Mouse (Mus musculus): Measurements from ENCODE around the gene Egln3.
A peak's percentile ranks its signal among the peaks of the same experiment; 100 is the strongest.

Egln3 gene

DNA sequence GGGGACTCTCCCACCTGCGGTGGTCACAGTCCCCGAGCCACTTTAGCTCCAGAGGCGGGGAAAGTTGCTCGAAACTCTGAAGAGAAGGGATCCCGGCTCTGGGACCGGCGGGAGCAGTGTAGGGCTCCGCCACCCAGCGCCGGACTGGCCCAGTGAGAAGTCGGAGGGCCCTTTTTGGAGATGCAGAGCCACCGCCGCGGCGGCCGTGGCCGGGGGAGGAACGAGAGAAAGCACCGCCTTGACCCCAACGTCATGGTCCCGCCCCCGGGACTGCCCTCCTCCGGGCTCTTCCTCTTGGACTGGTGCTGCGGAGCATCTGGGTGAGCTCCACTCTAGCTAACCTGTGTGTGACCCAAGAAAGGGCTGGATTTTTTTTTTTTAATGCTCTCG, at the start of gene Egln3:
Gene Egln3 (minus strand): TSS at position 205 of the 390 bp plus-strand sequence.
- peak; percentile 35 to 47 for DNase-seq (ENCODE audit: low spot score in 2 of 2)

DNA sequence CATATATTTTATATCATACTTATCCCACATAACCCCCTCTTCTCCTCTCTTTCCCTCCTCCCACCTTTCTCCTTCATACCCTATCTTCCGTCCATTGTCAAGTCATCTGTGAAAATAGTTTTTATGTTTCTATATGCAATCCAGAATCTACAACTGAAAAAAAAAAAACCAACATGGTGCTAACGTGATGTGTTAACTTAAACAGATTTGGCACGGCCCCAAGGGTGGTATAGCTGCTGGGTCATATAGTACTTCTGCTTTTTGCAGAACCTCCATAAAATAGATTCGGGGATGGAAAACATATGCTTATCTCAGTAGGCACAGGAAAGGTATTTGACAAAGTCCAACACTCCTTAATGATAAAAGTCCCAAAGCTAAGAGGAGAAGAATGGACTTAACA, 49.8 kb upstream of the Egln3 start:
- DNase-seq (ENCODE audit: low spot score in 2 of 2), result no peak

DNA sequence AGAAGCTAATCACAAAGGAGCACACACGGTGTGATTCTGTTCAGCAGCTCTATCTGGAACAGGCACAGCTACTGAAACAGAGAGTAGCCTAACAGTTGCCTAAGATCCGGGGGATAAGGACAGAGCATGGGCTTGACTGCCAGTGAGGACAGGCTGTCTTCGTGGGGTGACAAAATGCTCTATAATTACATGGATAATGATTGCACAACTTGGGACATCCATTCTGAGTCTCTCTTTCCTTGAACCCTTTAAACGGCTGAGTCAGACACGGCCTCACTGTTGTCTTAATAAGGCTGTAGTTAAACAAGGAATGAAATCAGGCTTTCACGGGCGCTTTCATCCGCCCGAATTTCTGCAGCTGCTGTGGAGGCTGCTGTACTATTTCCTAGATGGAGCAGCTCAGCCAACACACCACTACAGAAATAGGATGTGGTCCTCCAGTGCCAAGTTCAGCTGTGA, 48.3 kb upstream of the Egln3 start:
- DNase-seq (ENCODE audit: low spot score in 2 of 2), result peak; percentile 48 to 70

DNA sequence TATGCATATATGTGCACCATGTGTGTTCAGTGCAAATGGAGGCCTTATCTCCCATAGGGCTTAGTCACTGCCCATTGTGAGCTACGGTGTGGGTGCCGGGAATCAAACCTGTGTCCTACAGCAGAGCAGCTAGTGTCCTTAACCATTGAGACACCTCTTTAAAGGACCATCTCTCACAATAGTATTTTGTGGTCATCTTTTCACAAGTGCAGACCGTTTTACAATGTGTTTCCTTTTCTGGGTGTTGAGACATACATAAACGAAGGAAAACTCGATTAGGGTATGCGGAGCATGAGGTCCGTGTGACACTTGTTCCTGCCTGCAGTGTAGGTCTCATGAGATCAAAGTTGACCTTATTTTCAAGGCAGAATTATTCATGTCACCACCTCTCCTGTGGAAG, 44.2 kb upstream of the Egln3 start:
- no peak for DNase-seq (ENCODE audit: low spot score in 2 of 2)

DNA sequence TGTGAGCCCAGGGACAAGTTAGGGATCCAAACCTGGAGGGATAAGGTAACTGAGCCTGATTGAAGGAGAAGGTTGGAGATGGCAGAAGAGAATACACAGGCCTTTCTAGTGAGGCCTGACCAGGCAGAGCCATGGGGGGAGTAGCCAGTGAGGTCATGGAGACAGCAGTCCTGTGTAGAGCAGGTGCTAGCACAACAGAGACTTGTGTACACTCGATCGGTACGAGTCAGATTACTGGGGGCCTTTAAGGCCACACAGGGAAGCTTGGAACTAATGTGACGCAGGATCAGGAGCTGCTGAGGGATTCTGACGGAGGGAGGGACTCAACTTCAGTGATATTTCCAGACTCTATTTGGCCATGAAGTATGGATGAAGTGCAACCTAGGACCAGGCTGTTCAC, 39.5 kb upstream of the Egln3 start:
- no peak for DNase-seq (ENCODE audit: low spot score in 2 of 2)

DNA sequence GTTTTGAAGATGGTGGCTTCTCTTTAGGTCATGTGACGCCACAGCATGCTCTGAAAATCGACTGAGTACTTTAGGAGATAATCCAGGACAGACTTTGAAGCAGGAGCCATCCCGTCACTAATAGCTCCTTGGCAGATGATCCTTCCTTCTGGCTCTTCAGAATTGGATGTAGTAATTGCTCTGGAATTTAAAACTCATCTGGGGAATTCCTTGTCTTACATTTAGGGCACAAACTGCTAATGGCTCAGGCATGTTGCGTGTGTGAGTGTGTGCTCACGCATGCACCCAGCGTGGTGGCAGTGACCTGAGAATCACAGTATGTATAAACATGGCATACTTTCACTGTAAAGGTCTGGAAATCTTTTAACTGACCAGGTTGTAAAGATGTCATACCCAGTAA, 38.3 kb upstream of the Egln3 start:
- DNase-seq (ENCODE audit: low spot score in 2 of 2), result no peak

DNA sequence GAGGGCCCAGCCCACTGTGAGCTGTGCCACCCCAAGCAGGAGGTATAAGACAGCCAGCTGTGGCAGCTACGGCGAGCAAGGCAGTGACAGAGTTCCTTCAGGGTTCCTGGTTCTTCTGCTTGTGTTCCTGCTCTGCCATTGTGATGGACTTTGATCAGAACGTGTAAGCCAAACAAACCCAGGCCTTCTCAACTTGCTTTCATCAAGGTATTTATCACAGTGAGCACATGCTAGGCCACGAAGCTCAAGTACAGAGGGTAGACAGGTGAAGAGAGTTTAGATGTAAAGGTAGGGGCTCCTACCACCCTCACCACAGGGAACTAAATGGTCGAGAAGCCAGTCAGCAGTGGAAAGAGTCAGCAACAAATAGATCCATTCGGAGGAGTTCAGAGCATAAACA, 30.1 kb upstream of the Egln3 start:
- no peak for DNase-seq (ENCODE audit: low spot score in 2 of 2)

DNA sequence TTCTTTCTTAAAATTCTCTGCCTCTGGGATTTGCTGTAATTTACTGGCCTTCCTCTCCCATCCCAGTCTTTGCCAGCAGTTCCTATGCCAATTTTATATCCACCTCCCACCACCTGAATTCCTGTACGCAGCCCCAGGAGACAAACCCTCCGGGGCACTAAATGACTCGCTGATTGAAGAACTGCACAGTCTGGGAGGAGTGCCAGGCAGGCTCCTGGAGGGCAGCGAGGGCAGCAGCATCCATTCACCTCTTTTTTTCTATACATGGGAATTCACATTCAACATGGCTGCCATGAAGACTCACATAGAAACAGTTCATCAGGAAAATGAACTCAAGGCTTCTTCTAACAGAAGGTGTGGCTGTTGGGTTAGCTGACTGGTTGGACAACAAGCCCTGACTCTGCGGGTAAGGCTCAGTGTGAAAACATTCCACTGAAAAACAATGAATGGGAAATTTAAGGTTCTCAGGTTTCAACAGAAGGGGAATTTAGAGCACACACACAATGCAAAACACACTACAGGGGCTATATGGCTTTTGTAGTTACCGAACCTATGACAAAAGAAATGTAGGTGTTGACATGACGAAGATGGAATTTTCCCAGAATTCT, 29.4 kb upstream of the Egln3 start:
- no peak for DNase-seq (ENCODE audit: low spot score in 2 of 2)

DNA sequence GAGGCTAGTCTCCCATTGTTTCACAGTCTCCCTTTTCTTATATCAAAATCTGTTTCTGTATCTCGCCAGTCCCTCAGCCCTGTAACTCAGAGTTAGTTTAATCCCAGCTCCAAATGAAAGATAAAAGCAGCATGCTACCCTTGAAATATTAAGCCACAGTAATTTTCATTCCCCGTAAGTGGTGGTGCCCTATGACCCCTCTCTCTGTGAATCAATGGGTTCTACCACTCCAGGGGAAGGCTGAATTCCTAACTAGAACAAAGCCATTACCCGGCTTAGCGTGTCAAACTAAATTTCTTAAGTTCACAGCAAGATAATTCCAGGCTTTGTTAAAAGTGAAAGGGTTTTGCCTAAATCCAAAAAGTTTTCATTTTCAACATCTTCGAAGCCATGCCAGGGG, 28.8 kb upstream of the Egln3 start:
- DNase-seq (ENCODE audit: low spot score in 2 of 2), result no peak

DNA sequence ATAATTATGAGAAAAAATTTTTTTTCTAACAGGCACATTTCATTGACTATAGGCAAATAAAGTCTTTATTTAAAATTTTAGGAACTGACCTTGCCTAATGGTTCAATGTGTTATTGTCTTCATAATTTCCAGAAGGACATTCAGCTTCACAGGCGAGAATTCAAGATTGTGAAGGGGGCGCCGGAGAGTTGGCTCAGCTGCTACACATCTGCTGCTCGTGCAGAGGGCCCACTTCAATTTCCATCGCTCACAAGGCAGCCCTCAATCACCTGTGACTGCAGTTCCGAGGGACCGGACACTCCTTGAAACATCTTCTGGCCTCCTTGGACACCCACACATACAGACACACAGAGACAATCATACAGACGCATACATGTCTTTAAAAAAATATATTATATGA, 23.9 kb upstream of the Egln3 start:
- DNase-seq (ENCODE audit: low spot score in 2 of 2), result no peak

DNA sequence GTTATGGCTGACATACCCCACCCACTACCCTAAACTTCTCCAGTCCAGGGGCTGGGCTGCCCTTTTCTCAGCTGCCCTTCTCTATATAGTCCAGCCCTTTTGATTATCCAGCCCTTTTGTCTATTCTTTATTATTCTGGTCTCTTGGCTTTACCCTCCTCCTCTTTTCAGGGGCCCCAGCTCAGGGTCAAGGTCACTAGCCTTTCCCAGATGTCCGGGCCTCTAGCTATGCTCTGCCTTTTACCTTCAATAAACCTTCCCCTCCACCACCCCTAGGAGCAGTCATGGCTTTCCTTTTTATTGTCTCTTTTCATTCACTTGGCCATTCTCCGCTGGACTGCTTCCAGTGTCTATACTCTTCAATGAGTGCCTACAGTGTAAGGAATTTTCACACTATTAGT, 22.7 kb upstream of the Egln3 start:
- no peak for DNase-seq (ENCODE audit: low spot score in 2 of 2)

DNA sequence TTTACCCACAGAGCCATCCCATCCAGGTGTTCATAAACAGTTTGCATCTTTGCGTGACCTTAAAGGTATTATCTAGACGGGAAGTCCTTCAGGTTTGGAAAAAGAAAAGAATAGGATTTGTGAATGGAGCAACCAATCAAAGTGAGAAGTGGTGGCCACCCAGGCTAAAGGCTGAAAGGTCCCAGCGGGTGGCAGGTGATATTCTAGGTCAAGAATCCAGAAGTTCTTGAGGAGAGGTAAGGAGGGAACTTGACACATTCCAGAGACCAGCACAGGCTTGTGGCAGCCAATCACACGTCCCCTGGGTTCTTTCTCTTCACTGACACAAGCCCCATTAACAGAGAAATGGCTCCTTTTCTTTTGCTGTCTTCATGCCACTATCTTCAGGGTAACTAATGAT, 21.9 kb upstream of the Egln3 start:
- DNase-seq (ENCODE audit: low spot score in 2 of 2), result no peak

DNA sequence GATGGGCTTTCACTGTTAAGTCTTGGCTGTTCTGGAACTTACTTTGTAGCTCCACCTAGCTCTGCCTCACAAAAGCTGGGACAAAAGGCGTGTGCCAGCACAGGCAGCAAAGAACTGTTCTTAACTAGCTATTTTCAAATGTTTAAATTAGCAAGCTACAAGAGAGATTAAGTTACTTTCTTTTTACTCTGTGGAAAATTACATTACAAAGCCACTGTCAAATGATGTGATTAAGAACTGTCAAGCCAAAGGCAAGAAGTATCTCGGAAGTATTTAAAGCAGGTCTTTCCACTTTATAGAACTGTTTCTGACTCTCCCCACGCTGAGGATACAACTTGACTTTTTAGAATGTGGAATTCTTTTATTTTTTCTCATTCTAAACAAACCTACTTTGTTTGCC, 21.4 kb upstream of the Egln3 start:
- DNase-seq (ENCODE audit: low spot score in 2 of 2), result no peak

DNA sequence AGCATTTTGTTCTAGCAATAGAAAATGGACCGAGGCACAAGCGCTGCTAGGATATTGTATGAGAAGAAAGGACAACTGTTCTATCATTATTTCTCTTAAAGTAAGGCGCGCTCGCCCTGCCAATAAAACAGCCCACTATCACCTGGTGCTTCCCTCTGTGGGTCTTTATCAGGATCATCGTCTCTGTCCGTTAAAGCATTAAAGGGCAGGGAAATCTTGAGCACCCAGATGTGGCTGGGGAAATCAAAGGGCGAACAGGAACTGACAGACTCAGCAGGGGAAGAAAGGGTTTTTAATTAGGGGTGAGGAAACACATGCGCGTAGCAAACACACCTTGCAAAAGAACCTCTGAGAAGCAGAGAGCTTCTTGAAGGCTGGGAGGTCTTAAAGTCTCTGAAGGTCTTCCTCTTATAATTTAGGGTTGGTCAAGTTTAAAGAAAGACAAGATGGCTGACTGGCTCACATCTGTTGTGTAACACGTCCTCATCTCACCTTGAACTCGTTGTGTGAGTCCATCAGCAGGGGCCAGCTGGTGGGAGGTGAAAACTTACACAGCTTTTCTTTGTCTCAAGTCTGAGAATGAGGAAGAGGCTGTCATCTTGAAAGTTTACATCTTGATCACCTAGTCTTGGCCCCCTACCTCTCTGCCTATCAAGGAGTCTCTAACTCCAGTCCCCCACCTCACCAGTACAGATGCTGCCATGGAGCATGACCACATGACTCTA, 18.5 kb upstream of the Egln3 start:
- DNase-seq (ENCODE audit: low spot score in 2 of 2), result no peak

DNA sequence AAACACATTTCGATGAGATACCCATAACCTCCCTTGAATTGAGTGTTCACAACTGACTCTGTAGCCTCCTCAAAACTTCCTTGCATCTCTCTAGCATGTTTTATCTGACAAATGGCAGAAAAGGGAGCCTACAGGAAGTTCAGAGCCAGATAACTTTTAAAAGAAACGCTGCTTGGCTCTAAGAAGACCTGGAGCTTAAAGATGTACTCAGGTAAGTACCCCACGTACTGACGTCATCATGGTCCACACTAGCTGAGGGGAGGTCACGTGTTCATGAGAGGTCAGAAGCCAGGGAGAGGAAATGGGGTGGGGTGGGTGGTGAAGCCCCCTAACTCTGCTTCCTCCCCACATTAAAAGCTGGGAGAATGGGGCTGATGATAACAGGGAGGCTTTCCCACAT, 13.0 kb upstream of the Egln3 start:
- no peak for DNase-seq (ENCODE audit: low spot score in 2 of 2)

DNA sequence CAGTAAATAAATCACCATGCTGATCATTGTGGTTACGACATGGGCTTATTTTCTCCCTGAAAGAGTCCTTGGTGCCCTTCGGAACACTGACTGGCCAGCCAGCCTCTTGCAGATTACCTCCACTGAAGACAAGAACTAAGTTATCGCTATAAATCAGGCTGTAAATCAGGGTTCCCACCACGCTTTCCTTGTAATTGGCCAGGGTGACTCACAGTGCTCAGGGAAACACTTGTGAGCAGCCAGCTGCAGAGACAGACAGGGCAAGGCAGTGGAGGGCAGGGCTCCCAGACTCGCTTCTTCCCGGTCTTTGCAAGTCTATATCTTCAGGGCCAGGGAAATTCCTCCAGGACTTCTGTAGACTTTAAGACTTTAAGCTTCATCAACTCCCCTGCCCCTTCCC, 10.8 kb upstream of the Egln3 start:
- no peak for DNase-seq (ENCODE audit: low spot score in 2 of 2)

DNA sequence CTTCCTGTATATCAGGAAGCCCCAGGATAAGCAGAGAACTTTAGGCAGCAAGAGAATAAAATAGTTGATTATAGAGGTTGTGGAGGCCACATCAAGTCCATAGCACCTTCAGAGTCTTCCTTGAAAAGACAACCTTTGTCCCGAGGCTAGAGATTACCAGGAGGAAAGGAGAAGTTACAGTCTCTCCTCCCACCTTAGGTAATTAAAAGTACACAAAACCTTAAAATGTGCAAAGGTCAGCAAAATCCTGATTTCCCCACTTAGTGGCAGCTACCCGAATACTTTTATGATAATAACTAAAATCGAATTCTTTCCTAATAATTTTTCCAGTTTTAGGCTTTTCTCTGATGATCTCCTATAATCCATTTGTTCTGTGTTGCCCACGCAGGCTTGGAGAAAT, 10.2 kb upstream of the Egln3 start:
- no peak for DNase-seq (ENCODE audit: low spot score in 2 of 2)

DNA sequence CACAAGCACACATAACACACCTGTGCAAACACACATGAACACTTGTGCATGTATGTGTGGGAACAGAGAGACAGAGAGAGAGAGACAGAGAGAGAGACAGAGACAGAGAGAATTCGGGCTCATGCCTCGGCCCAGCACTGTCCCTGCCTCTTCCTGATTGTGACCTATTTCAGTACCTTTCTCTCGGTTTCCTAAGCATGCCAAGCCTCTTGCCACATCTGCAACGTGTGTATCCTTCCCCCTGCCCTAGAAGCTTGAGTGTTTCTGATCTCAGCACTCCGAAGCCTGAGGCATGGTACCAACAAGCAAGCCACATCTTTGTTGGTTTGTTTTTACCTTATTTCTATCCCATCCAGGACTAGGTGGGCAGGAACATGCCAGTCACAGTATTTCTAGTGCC, 9.6 kb upstream of the Egln3 start:
- DNase-seq (ENCODE audit: low spot score in 2 of 2), result no peak

DNA sequence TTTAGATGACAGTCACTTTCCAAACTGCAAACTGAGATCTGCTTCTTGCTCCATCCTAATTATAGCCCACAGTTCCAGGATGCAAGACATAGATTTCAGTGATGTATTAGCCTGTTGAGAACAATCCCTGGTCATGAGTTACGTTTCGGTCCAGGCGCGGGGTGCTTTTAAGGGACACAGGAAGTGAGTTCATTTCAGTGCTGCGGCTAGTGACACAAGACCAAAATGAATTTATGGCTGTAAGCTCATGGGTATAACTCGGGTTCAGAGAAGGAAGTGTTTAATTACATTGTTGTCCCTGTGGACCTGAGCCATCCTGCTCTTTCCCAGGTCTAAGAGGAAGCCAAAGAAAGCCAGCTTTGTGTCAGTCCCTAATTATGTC, 5.5 kb upstream of the Egln3 start:
- DNase-seq (ENCODE audit: low spot score in 2 of 2), result no peak

DNA sequence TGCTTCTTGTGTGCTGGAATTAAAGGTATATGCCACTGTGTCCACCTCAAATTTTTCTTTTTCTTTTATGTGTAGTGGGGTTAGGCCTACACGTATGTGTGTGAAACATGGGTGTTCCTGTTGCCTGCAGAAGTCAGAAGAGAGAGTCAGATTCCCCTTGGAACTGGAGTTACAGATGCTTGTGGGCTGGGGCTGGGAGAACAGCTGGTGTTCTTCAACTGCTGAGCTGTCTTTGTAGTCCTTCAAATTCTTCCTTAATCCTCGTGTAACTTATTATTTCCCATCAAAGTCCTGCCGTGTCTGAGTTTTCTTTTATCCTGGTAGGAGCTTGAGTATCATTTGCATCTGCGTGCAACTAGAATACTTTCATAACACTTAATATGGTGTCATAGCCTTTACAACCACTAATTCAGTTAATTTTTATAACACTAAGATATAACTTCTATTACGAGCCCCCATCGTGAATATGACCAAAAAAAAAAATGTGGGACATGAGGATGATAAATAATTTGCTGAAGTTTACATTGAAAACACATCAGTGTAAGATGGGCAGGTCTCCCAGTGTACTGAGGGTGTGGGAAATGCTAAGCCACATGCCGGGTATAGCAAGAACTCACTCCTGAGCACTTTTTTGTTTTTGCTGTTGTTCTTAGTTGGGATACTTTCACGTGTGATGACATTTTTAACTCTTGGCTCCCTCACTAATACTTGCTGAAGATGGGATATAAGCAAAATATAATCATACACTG, 4.9 kb upstream of the Egln3 start:
- no peak for DNase-seq (ENCODE audit: low spot score in 2 of 2)

DNA sequence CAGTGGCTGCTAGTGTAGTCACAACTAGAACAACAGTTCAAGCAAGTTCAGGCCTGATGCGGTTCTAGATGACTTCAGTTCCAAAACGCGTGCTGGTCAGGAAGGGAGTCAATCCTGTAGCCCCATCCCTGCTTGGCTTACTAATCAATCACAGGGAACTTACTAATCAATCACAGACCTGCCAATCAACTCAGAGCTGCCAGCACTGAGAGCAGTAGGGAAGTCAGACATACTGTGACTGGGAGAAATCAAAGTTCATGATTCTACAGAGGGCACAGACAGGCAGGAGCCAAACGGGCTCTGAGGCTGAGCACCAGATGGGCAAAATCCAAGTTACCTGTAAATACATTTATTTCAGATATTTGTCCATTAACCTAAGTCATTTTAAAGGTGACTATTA, 2.1 kb upstream of the Egln3 start:
- DNase-seq (ENCODE audit: low spot score in 2 of 2), result no peak

DNA sequence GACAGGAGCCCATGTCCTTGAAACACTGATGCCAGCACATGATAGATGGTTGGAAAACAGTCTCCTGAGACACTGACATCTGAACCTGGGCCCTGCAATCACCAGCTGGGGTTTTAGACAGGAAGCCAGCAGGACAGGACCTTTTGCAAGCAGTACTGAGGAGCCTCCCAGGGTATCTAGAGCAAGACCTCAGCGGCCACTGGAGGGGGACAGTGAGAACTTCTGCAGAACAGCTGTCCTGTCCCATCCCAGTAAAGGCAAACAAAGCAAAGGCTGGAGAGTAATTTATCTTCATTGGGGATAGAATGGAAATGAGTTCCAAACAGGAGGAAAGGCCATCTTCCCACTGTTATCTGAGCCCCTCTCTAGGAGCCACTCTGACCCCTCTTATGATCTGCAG, 1.5 kb upstream of the Egln3 start:
- DNase-seq (ENCODE audit: low spot score in 2 of 2), result no peak
